Mouse (Mus musculus): ENCODE measurements at regions not wholly inside any gene's neighbourhood (a gene's known extent, or its start where the extent isn't known, plus 50 kb on each side); places are given as distances from the start of the nearest gene placed in this dataset.

DNA sequence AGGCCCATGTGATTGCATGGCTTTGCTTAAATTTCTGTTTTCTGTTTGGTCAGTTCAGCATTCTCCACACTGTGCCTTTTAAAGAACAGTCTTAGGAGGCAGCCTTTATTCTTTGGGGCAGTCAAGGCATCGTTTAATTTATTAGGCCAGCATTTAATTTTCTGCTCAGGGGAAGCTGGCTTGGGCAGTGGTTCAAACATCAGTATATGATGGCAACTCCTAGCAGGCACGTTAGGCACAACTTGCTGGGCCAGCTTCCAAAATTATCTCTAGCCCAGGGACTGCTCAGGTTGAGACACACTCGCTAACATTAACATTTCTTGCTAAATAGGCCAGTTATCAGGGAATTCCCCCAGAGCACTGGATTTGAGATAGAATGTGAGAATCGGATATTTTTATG lies 333.9 kb upstream of the Nr2f2 start:
- TF ChIP-seq POLR2A (IDR thresholded peaks at IDR 0.05; ENCODE audit: low read depth, low read length) (no peak), CTCF (IDR thresholded peaks at IDR 0.05; ENCODE audit: extremely low read depth, insufficient read length, insufficient replicate concordance, low read depth, low read length) (no peak)
- no peak overlapping the region for H3K27ac ChIP-seq (ENCODE audit: insufficient read depth, low read depth, low read length)
- no peaks in the 10 kb centered on the region for H3K36me3 ChIP-seq (ENCODE audit: control insufficient read depth, insufficient read depth, low read length)
- H3K4me3 ChIP-seq (ENCODE audit: low read depth, low read length): no peak overlapping the region
- H3K4me1 ChIP-seq (ENCODE audit: control insufficient read depth, insufficient read depth, insufficient read length, low read length): no peaks in the 10 kb centered on the region
- no peaks in the 10 kb centered on the region for H3K27me3 ChIP-seq (ENCODE audit: control insufficient read depth, insufficient read depth, low read length)
- 82% methylated on average over 4 of the region's 4 CpGs for WGBS

DNA sequence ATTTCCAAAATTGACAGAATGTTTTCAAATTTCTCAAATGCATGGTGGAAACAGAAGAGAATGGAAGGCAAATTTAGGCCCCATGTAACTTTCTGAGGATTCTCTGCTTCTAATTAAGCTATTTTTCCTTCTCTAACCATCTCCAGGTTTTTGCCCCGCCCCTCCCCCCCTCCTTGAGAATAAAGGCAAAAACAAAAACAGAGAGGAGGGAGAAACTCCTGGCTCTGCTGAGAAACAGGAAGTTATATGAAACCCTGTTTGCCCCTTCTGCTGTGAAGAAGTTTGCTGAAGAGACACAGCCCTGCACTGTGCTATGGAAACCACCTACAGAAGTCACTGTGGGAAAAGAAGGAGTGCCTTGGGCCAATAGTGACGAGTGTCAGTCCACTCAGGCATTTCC lies 332.9 kb upstream of the Nr2f2 start:
- TF ChIP-seq POLR2A (IDR thresholded peaks at IDR 0.05; ENCODE audit: low read depth, low read length): no peak
- TF ChIP-seq CTCF (IDR thresholded peaks at IDR 0.05; ENCODE audit: extremely low read depth, insufficient read length, insufficient replicate concordance, low read depth, low read length): no peak
- WGBS: 63% methylated on average over 2 of the region's 2 CpGs
- Histone ChIP-seq H3K36me3 (ENCODE audit: control insufficient read depth, insufficient read depth, low read length) (no peaks in the 10 kb centered on the region), H3K27me3 (ENCODE audit: control insufficient read depth, insufficient read depth, low read length) (no peaks in the 10 kb centered on the region), H3K4me1 (ENCODE audit: control insufficient read depth, insufficient read depth, insufficient read length, low read length) (no peaks in the 10 kb centered on the region), H3K4me3 (ENCODE audit: low read depth, low read length) (no peak overlapping the region), H3K27ac (ENCODE audit: insufficient read depth, low read depth, low read length) (no peak overlapping the region)

DNA sequence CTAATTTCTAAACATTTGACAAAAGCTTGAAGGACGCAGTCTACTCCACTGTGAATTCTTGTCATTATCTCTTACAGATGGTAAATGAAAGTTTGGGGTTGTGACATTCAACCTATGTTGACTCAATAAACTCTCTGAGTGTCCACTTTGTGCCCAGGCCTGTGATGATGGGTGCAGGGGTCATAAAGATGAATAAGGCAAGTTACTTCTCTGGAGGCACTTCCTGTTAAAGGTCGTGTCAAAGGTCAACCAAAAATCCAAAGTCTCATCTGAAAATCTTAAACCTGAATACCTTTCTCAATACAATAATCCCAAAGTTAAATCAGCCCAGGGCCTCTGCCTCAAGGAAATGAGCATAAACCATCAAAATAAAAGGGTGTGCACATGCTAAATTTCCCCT lies 332.5 kb upstream of the Nr2f2 start:
- Histone ChIP-seq H3K27me3 (ENCODE audit: control insufficient read depth, insufficient read depth, low read length) (no peaks in the 10 kb centered on the region), H3K4me1 (ENCODE audit: control insufficient read depth, insufficient read depth, insufficient read length, low read length) (no peaks in the 10 kb centered on the region), H3K27ac (ENCODE audit: insufficient read depth, low read depth, low read length) (no peak overlapping the region), H3K36me3 (ENCODE audit: control insufficient read depth, insufficient read depth, low read length) (no peaks in the 10 kb centered on the region), H3K4me3 (ENCODE audit: low read depth, low read length) (no peak overlapping the region)
- no peak for TF ChIP-seq POLR2A (IDR thresholded peaks at IDR 0.05; ENCODE audit: low read depth, low read length)
- WGBS: 58% methylated on average over 2 of the region's 2 CpGs

DNA sequence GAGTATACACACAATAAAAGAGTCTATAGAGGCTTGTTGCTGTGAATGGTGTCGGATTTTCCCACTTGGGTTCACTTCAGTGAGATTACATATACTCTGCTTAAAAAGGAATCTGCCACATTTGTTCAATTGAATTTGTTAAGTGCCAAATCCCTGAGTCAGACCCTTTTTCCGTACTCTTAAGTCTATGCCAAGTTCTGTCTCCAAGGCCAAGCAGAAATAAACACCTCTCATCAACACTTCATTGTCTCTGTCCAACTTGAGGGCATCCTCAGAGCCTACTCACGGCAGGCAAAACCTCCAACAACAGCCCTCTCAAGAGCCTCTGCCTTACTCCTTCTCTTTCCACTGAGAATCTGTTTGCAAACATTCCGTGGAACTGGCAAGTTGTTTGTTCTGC lies 325.6 kb upstream of the Nr2f2 start:
- Histone ChIP-seq H3K4me3 (ENCODE audit: low read depth, low read length) (no peak overlapping the region), H3K36me3 (ENCODE audit: control insufficient read depth, insufficient read depth, low read length) (no peaks in the 10 kb centered on the region), H3K4me1 (ENCODE audit: control insufficient read depth, insufficient read depth, insufficient read length, low read length) (no peaks in the 10 kb centered on the region), H3K27me3 (ENCODE audit: control insufficient read depth, insufficient read depth, low read length) (no peaks in the 10 kb centered on the region), H3K27ac (ENCODE audit: insufficient read depth, low read depth, low read length) (no peak overlapping the region)
- TF ChIP-seq POLR2A (IDR thresholded peaks at IDR 0.05; ENCODE audit: low read depth, low read length) (no peak), CTCF (IDR thresholded peaks at IDR 0.05; ENCODE audit: extremely low read depth, insufficient read length, insufficient replicate concordance, low read depth, low read length) (no peak)
- 58% methylated on average over 4 of the region's 4 CpGs for WGBS

DNA sequence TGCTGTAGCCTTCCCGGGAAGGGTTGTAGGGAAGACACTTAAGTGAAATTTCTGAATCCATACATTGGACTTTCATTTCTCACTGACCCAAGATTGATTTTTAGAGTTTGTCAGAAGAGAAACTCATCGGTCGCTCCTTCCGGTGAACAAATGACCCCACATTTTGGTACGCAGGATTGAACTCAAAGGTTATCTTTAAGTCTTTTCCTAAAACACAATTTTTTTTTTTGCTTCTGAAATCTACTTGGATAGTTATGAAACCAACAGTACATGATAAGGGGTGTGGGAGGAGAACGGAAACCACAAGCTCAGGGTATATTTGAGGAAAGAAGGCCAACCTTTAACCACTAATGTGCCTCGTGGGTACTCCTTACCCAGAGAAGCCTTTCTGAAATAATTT lies 324.3 kb upstream of the Nr2f2 start:
- Histone ChIP-seq H3K27ac (ENCODE audit: insufficient read depth, low read depth, low read length) (no peak overlapping the region), H3K27me3 (ENCODE audit: control insufficient read depth, insufficient read depth, low read length) (no peaks in the 10 kb centered on the region), H3K36me3 (ENCODE audit: control insufficient read depth, insufficient read depth, low read length) (no peaks in the 10 kb centered on the region), H3K4me3 (ENCODE audit: low read depth, low read length) (no peak overlapping the region), H3K4me1 (ENCODE audit: control insufficient read depth, insufficient read depth, insufficient read length, low read length) (no peaks in the 10 kb centered on the region)
- 82% methylated on average over 7 of the region's 7 CpGs for WGBS
- TF ChIP-seq POLR2A (IDR thresholded peaks at IDR 0.05; ENCODE audit: low read depth, low read length): no peak
- no peak for TF ChIP-seq CTCF (IDR thresholded peaks at IDR 0.05; ENCODE audit: extremely low read depth, insufficient read length, insufficient replicate concordance, low read depth, low read length)

DNA sequence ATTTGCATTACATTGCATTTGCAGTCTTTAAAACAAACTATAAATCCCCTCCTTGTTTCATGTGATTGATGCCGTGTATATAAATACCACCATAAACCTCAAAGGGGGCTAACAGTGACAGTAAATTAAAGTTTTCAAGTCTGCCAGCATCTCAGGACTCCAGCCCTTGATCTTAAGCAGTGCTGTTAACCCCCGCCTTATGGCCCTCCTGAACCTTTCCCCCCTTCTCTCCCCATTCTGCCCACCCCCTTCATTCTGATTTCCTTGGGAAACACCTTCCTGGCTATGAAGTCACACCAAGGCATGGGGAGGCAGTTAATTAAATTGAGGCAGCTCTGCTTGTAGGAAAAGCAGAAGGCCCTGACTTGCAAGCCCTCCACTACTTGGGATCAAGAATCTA lies 302.5 kb upstream of the Nr2f2 start:
- Histone ChIP-seq H3K27me3 (ENCODE audit: control insufficient read depth, insufficient read depth, low read length) (no peaks in the 10 kb centered on the region), H3K36me3 (ENCODE audit: control insufficient read depth, insufficient read depth, low read length) (no peaks in the 10 kb centered on the region), H3K4me1 (ENCODE audit: control insufficient read depth, insufficient read depth, insufficient read length, low read length) (no peaks in the 10 kb centered on the region), H3K27ac (ENCODE audit: insufficient read depth, low read depth, low read length) (no peak overlapping the region), H3K4me3 (ENCODE audit: low read depth, low read length) (no peak overlapping the region)
- 87% methylated on average over 2 of the region's 2 CpGs for WGBS
- TF ChIP-seq POLR2A (IDR thresholded peaks at IDR 0.05; ENCODE audit: low read depth, low read length): no peak
- no peak for TF ChIP-seq CTCF (IDR thresholded peaks at IDR 0.05; ENCODE audit: extremely low read depth, insufficient read length, insufficient replicate concordance, low read depth, low read length)

DNA sequence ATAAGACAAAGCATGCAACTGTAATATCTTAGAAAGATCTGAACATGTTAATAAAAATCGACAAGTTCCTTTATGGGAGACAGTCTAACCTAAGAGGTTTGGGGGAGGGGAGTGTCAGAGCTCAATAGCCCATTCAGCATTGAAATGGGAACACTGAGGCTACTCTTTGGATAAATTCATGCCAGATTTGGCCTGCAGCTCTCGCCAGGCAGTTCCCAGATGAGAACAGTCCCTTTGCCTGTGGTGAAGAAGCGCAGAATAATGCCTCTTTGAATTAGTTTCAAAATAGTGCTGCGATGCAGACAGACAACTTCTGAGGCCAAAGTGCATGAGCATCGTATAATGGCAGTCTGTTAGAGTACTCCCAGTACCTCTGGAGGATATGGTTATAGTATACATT lies 293.6 kb upstream of the Nr2f2 start:
- WGBS: 79% methylated on average over 5 of the region's 5 CpGs

DNA sequence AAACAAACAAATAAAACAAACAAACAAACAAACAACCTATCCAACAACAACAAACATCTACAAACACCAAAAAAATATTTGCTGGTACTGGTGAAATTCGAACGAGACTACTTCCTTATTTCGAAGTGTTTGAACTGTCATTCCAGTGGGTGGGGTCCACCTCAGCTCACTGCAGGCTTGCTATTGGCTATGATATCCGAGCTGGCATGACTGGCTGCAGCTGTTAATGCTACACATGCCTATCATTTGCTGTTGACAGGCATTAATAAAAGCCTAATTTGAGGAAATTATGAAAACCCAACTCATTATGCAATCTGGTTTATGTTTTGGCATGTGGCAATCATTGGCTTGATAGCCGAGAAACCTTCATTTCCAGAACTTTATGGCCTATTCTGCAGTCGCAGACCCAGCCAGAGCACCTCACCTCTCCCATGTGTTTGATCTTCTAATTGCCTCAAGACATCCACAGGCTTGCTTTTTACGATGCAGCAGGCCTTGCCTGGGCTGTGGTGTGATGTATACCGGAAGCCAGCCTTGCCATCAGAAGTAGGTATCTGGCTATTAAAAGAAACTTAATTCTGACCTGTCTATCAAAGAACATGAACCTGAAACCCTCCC lies 283.3 kb upstream of the Nr2f2 start:
- no peak overlapping the region for H3K4me3 ChIP-seq (ENCODE audit: low read depth, low read length)
- no peaks in the 10 kb centered on the region for H3K4me1 ChIP-seq (ENCODE audit: control insufficient read depth, insufficient read depth, insufficient read length, low read length)
- TF ChIP-seq POLR2A (IDR thresholded peaks at IDR 0.05; ENCODE audit: low read depth, low read length) (no peak), CTCF (IDR thresholded peaks at IDR 0.05; ENCODE audit: extremely low read depth, insufficient read length, insufficient replicate concordance, low read depth, low read length) (no peak)
- no peaks in the 10 kb centered on the region for H3K36me3 ChIP-seq (ENCODE audit: control insufficient read depth, insufficient read depth, low read length)
- H3K27me3 ChIP-seq (ENCODE audit: control insufficient read depth, insufficient read depth, low read length): no peaks in the 10 kb centered on the region
- WGBS: 28% methylated on average over 8 of the region's 8 CpGs
- H3K27ac ChIP-seq (ENCODE audit: insufficient read depth, low read depth, low read length): no peak overlapping the region

More for the DNA sequence above, 293.6 kb upstream of the Nr2f2 start:
- Histone ChIP-seq H3K27me3 (ENCODE audit: control insufficient read depth, insufficient read depth, low read length) (no peaks in the 10 kb centered on the region), H3K4me1 (ENCODE audit: control insufficient read depth, insufficient read depth, insufficient read length, low read length) (no peaks in the 10 kb centered on the region), H3K4me3 (ENCODE audit: low read depth, low read length) (no peak overlapping the region), H3K36me3 (ENCODE audit: control insufficient read depth, insufficient read depth, low read length) (no peaks in the 10 kb centered on the region), H3K27ac (ENCODE audit: insufficient read depth, low read depth, low read length) (no peak overlapping the region)
- no peak for TF ChIP-seq POLR2A (IDR thresholded peaks at IDR 0.05; ENCODE audit: low read depth, low read length)
- no peak for TF ChIP-seq CTCF (IDR thresholded peaks at IDR 0.05; ENCODE audit: extremely low read depth, insufficient read length, insufficient replicate concordance, low read depth, low read length)
